8 mouse cellular contexts compared by ENCODE assay signal in the genomic region with DNA sequence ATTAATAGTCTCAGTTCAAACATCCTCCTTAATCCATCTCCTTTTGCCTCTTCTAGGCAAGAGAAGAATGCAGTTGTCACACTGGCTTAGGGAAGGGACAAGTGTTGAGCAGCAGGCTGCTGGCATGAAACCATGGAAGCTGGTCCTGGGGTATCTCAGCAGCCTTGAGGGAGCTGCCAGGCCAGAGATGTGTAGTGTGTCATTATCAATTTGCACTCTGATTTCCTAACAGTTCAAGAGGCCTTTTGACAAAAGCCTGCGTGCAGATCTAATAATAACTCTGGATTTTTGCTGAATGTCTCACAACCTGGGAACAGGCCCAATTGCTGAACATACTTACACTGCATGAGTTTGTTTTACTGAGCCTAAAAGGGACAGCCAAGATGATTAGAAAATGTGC.
DNase-seq lines count a peak whose midpoint lies in the region; ATAC-seq and TF ChIP-seq lines count a peak whose summit lies in the region.

No protein-coding gene starts in this region.

- peaks cover 6% of the 10 kb centered on the region; the same call in 1 of the 2 replicates for H3K4me1 ChIP-seq in hindbrain, postnatal 0 days (ENCODE audit: insufficient read depth, low read length)
- no peaks in the 10 kb centered on the region for H3K4me1 ChIP-seq in hindbrain, embryonic 10.5 days (replicated peaks)
- H3K4me1 ChIP-seq in heart, embryonic 10.5 days = no peaks in the 10 kb centered on the region
- H3K4me1 ChIP-seq in lung, embryonic 14.5 days (ENCODE audit: insufficient read depth) = no peaks in the 10 kb centered on the region

- no peaks in the 10 kb centered on the region for H3K27me3 ChIP-seq in hindbrain, postnatal 0 days (ENCODE audit: insufficient read depth, low read length)
- H3K27me3 ChIP-seq in hindbrain, embryonic 10.5 days (ENCODE audit: insufficient read depth, poor library complexity, severe bottlenecking) = no peaks in the 10 kb centered on the region
- no peaks in the 10 kb centered on the region for H3K27me3 ChIP-seq in heart, embryonic 10.5 days (ENCODE audit: insufficient read depth, poor library complexity, severe bottlenecking)
- no peaks in the 10 kb centered on the region for H3K27me3 ChIP-seq in lung, embryonic 14.5 days (ENCODE audit: insufficient read depth, low read length)

- no peaks in the 10 kb centered on the region for H3K36me3 ChIP-seq in hindbrain, postnatal 0 days (ENCODE audit: insufficient read depth, low read length)
- H3K36me3 ChIP-seq in hindbrain, embryonic 10.5 days = no peaks in the 10 kb centered on the region
- no peaks in the 10 kb centered on the region for H3K36me3 ChIP-seq in heart, embryonic 10.5 days
- no peaks in the 10 kb centered on the region for H3K36me3 ChIP-seq in lung, embryonic 14.5 days (ENCODE audit: insufficient read depth)

- H3K4me2 ChIP-seq in hindbrain, postnatal 0 days (ENCODE audit: low read depth, low read length) = no peak overlapping the region
- no peak overlapping the region for H3K4me2 ChIP-seq in lung, embryonic 14.5 days

- peak; percentile 63 for DNase-seq in hindbrain, postnatal 0 days (ENCODE audit: low spot score)
- DNase-seq in hindbrain, embryonic 10.5 days (ENCODE audit: low spot score) = no peak
- peak; percentile 20 for DNase-seq in adrenal gland, postnatal 14 days
- peak; percentile 80 for DNase-seq in heart, embryonic 10.5 days (ENCODE audit: low spot score)
- no peak for DNase-seq in lung, embryonic 14.5 days
- no peak for DNase-seq in embryo, embryonic 10 days (ENCODE audit: low spot score)
- no peak for DNase-seq in ovary, postnatal 14 days (ENCODE audit: low spot score)

- no peak overlapping the region for H3K27ac ChIP-seq in hindbrain, postnatal 0 days
- H3K27ac ChIP-seq in hindbrain, embryonic 10.5 days = no peak overlapping the region
- peak overlapping the region; percentile 36; the same call in 1 of the 2 replicates for H3K27ac ChIP-seq in heart, embryonic 10.5 days
- 0 out of 2 replicates have a peak overlapping the region, but pooled peaks have one; percentile 26 for H3K27ac ChIP-seq in lung, embryonic 14.5 days (ENCODE audit: low read depth)

- 21% methylated on average over 1 of the region's 1 CpGs for WGBS in hindbrain, postnatal 0 days
- WGBS in hindbrain, embryonic 10.5 days = 85% methylated on average over 1 of the region's 1 CpGs
- 23% methylated on average over 1 of the region's 1 CpGs for WGBS in heart, embryonic 10.5 days
- WGBS in lung, embryonic 14.5 days = 30% methylated on average over 1 of the region's 1 CpGs

- H3K9ac ChIP-seq in hindbrain, postnatal 0 days (replicated peaks; ENCODE audit: low read length) = no peak overlapping the region
- H3K9ac ChIP-seq in lung, embryonic 14.5 days = no peak overlapping the region

- no peak for TF ChIP-seq CTCF in hindbrain, postnatal 0 days (IDR thresholded peaks at IDR 0.05; ENCODE audit: low read depth)
- TF ChIP-seq CTCF in lung, embryonic 14.5 days (IDR thresholded peaks at IDR 0.05; ENCODE audit: low read depth) = no peak

- no peaks in the 10 kb centered on the region for H3K9me3 ChIP-seq in hindbrain, postnatal 0 days (ENCODE audit: low read length)
- no peaks in the 10 kb centered on the region for H3K9me3 ChIP-seq in hindbrain, embryonic 10.5 days
- no peaks in the 10 kb centered on the region for H3K9me3 ChIP-seq in heart, embryonic 10.5 days
- no peaks in the 10 kb centered on the region for H3K9me3 ChIP-seq in lung, embryonic 14.5 days (ENCODE audit: low read depth, low read length)

- peak; percentile 68 for ATAC-seq in hindbrain, postnatal 0 days
- ATAC-seq in lung, embryonic 14.5 days (ENCODE audit: insufficient read depth) = no peak
- ATAC-seq in inflammation-experienced regulatory T-cells, adult 6 months = no peak

- H3K4me3 ChIP-seq in hindbrain, postnatal 0 days (ENCODE audit: low read length) = no peak overlapping the region
- no peak overlapping the region for H3K4me3 ChIP-seq in hindbrain, embryonic 10.5 days
- no peak overlapping the region for H3K4me3 ChIP-seq in heart, embryonic 10.5 days
- no peak overlapping the region for H3K4me3 ChIP-seq in lung, embryonic 14.5 days (ENCODE audit: low read depth, low read length)

Comparison
In these comparisons a context has a peak if more than half of its experiments do, and no peak if none do; other contexts are left out.
1. DNase-seq: peak in hindbrain, postnatal 0 days (single experiment), adrenal gland, postnatal 14 days (single experiment) and heart, embryonic 10.5 days (single experiment); none in hindbrain, embryonic 10.5 days (single experiment), lung, embryonic 14.5 days (single experiment), embryo, embryonic 10 days (single experiment) and ovary, postnatal 14 days (single experiment).
2. H3K27ac ChIP-seq: peak in heart, embryonic 10.5 days (single experiment) and lung, embryonic 14.5 days (single experiment); none in hindbrain, postnatal 0 days (single experiment) and hindbrain, embryonic 10.5 days (single experiment).